Mouse (Mus musculus) liver, embryonic 14.5 days (tissue): ENCODE results near the gene Hand1.

Experiments
- CTCF ChIP-seq: IDR thresholded peaks from 2 replicates; pipeline ENCODE4 v1.5.1; 2016; ENCODE audit warnings: antibody characterized with exemption, low read depth, control low read depth
- EP300 ChIP-seq: IDR thresholded peaks from 2 replicates; pipeline ENCODE4 v1.6.1; 2016; ENCODE audit warnings: antibody characterized with exemption, low read depth

- no peak for TF ChIP-seq CTCF
- TF ChIP-seq EP300 = no peak
These were observed 8.9 kb downstream of the Hand1 start for GRCm38 (mm10) chr11:57823714-57824113.
